Mouse (Mus musculus): ENCODE measurements at regions not wholly inside any gene's neighbourhood (a gene's known extent, or its start where the extent isn't known, plus 50 kb on each side); places are given as distances from the start of the nearest gene placed in this dataset.
"Not testable (repeated sequence)": the region's sequence is repeated elsewhere in the genome, so short reads cannot be mapped to it uniquely, and the experiment has no call there.

- peak; percentile 69 for ATAC-seq (ENCODE audit: low FRiP score, low TSS enrichment)
- H3K9ac ChIP-seq (ENCODE audit: low read length), result no peak overlapping the region
- H3K27ac ChIP-seq (replicated peaks), result no peak overlapping the region
- no peaks in the 10 kb centered on the region for H3K9me3 ChIP-seq (ENCODE audit: control insufficient read depth, low read length)
- no peak overlapping the region for H3K4me3 ChIP-seq (ENCODE audit: low read depth, low read length)
- WGBS, result 40% methylated on average over 22 of the region's 22 CpGs
- H3K4me2 ChIP-seq (replicated peaks; ENCODE audit: low read depth), result no peak overlapping the region
- no peaks in the 10 kb centered on the region for H3K4me1 ChIP-seq (replicated peaks; ENCODE audit: control insufficient read depth, insufficient read depth)
- H3K27me3 ChIP-seq (ENCODE audit: control insufficient read depth, insufficient read depth, low read length), result no peaks in the 10 kb centered on the region
- TF ChIP-seq EP300 (optimal IDR thresholded peaks at IDR 0.05) (no peak), CTCF (IDR thresholded peaks at IDR 0.05; ENCODE audit: low read depth) (peak; percentile 92)
- DNase-seq (ENCODE audit: low spot score), result peak; percentile 80
- H3K36me3 ChIP-seq (ENCODE audit: control insufficient read depth, insufficient read depth, low read length), result no peaks in the 10 kb centered on the region
Observed at GRCm38 (mm10) chr13:70233896-70234799, 403.3 kb downstream of the Ice1 start.

- 82% methylated on average over 4 of the region's 4 CpGs for WGBS
- no peak overlapping the region for H3K4me3 ChIP-seq (ENCODE audit: low read depth, low read length)
- no peaks in the 10 kb centered on the region for H3K9me3 ChIP-seq (ENCODE audit: control insufficient read depth, low read length)
- TF ChIP-seq CTCF (IDR thresholded peaks at IDR 0.05; ENCODE audit: low read depth), result no peak
- no peak for TF ChIP-seq EP300 (optimal IDR thresholded peaks at IDR 0.05)
- no peaks in the 10 kb centered on the region for H3K27me3 ChIP-seq (ENCODE audit: control insufficient read depth, insufficient read depth, low read length)
- DNase-seq (ENCODE audit: low spot score) (no peak), ATAC-seq (ENCODE audit: low FRiP score, low TSS enrichment) (no peak)
- H3K9ac ChIP-seq (ENCODE audit: low read length), result no peak overlapping the region
- H3K36me3 ChIP-seq (ENCODE audit: control insufficient read depth, insufficient read depth, low read length), result no peaks in the 10 kb centered on the region
- no peak overlapping the region for H3K27ac ChIP-seq (replicated peaks)
- no peaks in the 10 kb centered on the region for H3K4me1 ChIP-seq (replicated peaks; ENCODE audit: control insufficient read depth, insufficient read depth)
- no peak overlapping the region for H3K4me2 ChIP-seq (replicated peaks; ENCODE audit: low read depth)
Observed at GRCm38 (mm10) chr13:70243598-70244157, 393.8 kb downstream of the Ice1 start.

GRCm38 (mm10) chr13:70260003-70260496, 377.4 kb downstream of the Ice1 start:
- Histone ChIP-seq H3K9ac (ENCODE audit: low read length) (no peak overlapping the region), H3K27me3 (ENCODE audit: control insufficient read depth, insufficient read depth, low read length) (no peaks in the 10 kb centered on the region), H3K4me3 (ENCODE audit: low read depth, low read length) (no peak overlapping the region), H3K4me2 (replicated peaks; ENCODE audit: low read depth) (no peak overlapping the region), H3K4me1 (replicated peaks; ENCODE audit: control insufficient read depth, insufficient read depth) (no peaks in the 10 kb centered on the region), H3K36me3 (ENCODE audit: control insufficient read depth, insufficient read depth, low read length) (no peaks in the 10 kb centered on the region), H3K27ac (replicated peaks) (no peak overlapping the region), H3K9me3 (ENCODE audit: control insufficient read depth, low read length) (no peaks in the 10 kb centered on the region)
- no peak for DNase-seq (ENCODE audit: low spot score)
- no peak for TF ChIP-seq CTCF (IDR thresholded peaks at IDR 0.05; ENCODE audit: low read depth)
- no peak for TF ChIP-seq EP300 (optimal IDR thresholded peaks at IDR 0.05)
- no peak for ATAC-seq (ENCODE audit: low FRiP score, low TSS enrichment)
- 20% methylated on average over 12 of the region's 12 CpGs for WGBS

GRCm38 (mm10) chr13:70263654-70264053, 373.8 kb downstream of the Ice1 start:
- Histone ChIP-seq H3K27me3 (ENCODE audit: control insufficient read depth, insufficient read depth, low read length) (no peaks in the 10 kb centered on the region), H3K4me1 (replicated peaks; ENCODE audit: control insufficient read depth, insufficient read depth) (no peaks in the 10 kb centered on the region), H3K9ac (ENCODE audit: low read length) (no peak overlapping the region), H3K9me3 (ENCODE audit: control insufficient read depth, low read length) (no peaks in the 10 kb centered on the region), H3K36me3 (ENCODE audit: control insufficient read depth, insufficient read depth, low read length) (no peaks in the 10 kb centered on the region), H3K4me3 (ENCODE audit: low read depth, low read length) (no peak overlapping the region), H3K27ac (replicated peaks) (no peak overlapping the region), H3K4me2 (replicated peaks; ENCODE audit: low read depth) (no peak overlapping the region)
- TF ChIP-seq EP300 (optimal IDR thresholded peaks at IDR 0.05), result no peak
- peak; percentile 51 for TF ChIP-seq CTCF (IDR thresholded peaks at IDR 0.05; ENCODE audit: low read depth)
- 85% methylated on average over 3 of the region's 3 CpGs for WGBS
- DNase-seq (ENCODE audit: low spot score), result peak; percentile 21
- no peak for ATAC-seq (ENCODE audit: low FRiP score, low TSS enrichment)

GRCm38 (mm10) chr13:70276884-70277378, 360.5 kb downstream of the Ice1 start:
- WGBS, result 63% methylated on average over 8 of the region's 10 CpGs
- not testable (repeated sequence) for H3K4me2 ChIP-seq (replicated peaks; ENCODE audit: low read depth); H3K4me1 ChIP-seq (replicated peaks; ENCODE audit: control insufficient read depth, insufficient read depth); H3K9me3 ChIP-seq (ENCODE audit: control insufficient read depth, low read length); H3K27ac ChIP-seq (replicated peaks); H3K27me3 ChIP-seq (ENCODE audit: control insufficient read depth, insufficient read depth, low read length); H3K9ac ChIP-seq (ENCODE audit: low read length); H3K4me3 ChIP-seq (ENCODE audit: low read depth, low read length); DNase-seq (ENCODE audit: low spot score); ATAC-seq (ENCODE audit: low FRiP score, low TSS enrichment); H3K36me3 ChIP-seq (ENCODE audit: control insufficient read depth, insufficient read depth, low read length)

Measured in stomach, postnatal 0 days (tissue).